ENCODE assay signal across 35 mouse cellular contexts in genomic region chr17:4736689-4737088, GRCm38 (mm10).
"Had no signal": no experiment of that assay in that cellular context is flagged by ENCODE, and none has a peak within 500 bp of the region (broad histone marks: within the 10 kb centered on the region; RNA-seq: fewer than 3 reads in every experiment).

No protein-coding gene starts in this region.

- H3K9ac ChIP-seq: heart, embryonic 12.5 days; heart, embryonic 13.5 days; heart, embryonic 15.5 days; hindbrain, embryonic 12.5 days; hindbrain, embryonic 13.5 days; hindbrain, embryonic 14.5 days; hindbrain, embryonic 15.5 days; intestine, embryonic 15.5 days; kidney, embryonic 15.5 days had no signal

- DNase-seq: heart, postnatal 10 days; heart, postnatal 14 days; heart, postnatal 36 days; heart, postnatal 4 days; kidney, adult 11 months; kidney, adult 18-20 months; kidney, adult 2 months; kidney, adult 8-10 months; kidney, adult 9 months; kidney, postnatal 10 days; kidney, postnatal 14 days; kidney, postnatal 25 days; kidney, postnatal 36 days; kidney, postnatal 4 days; layer of hippocampus, adult 9-11 months; layer of hippocampus, postnatal 36 days had no signal

- H3K4me2 ChIP-seq: heart, embryonic 11.5 days; heart, embryonic 12.5 days; heart, embryonic 13.5 days; heart, embryonic 15.5 days; hindbrain, embryonic 12.5 days; hindbrain, embryonic 13.5 days; hindbrain, embryonic 14.5 days; hindbrain, embryonic 15.5 days; intestine, embryonic 15.5 days; kidney, embryonic 15.5 days had no signal

- H3K4me3 ChIP-seq: heart, embryonic 10.5 days; heart, embryonic 12.5 days; heart, embryonic 13.5 days; heart, embryonic 15.5 days; hindbrain, embryonic 10.5 days; hindbrain, embryonic 12.5 days; hindbrain, embryonic 13.5 days; hindbrain, embryonic 15.5 days; intestine, embryonic 15.5 days; kidney, embryonic 15.5 days; layer of hippocampus, adult 2 months had no signal

- H3K36me3 ChIP-seq: heart, embryonic 10.5 days; heart, embryonic 12.5 days; heart, embryonic 13.5 days; heart, embryonic 15.5 days; hindbrain, embryonic 10.5 days; hindbrain, embryonic 12.5 days; hindbrain, embryonic 13.5 days; hindbrain, embryonic 15.5 days; intestine, embryonic 15.5 days; kidney, embryonic 15.5 days had no signal

- H3K27ac ChIP-seq: heart, embryonic 10.5 days; heart, embryonic 13.5 days; heart, embryonic 15.5 days; hindbrain, embryonic 10.5 days; hindbrain, embryonic 12.5 days; hindbrain, embryonic 13.5 days; hindbrain, embryonic 14.5 days; hindbrain, embryonic 15.5 days; hindbrain, postnatal 0 days; intestine, embryonic 15.5 days; kidney, embryonic 15.5 days; kidney, postnatal 0 days; layer of hippocampus, adult 2 months had no signal

- H3K9me3 ChIP-seq: heart, embryonic 10.5 days; heart, embryonic 12.5 days; heart, embryonic 13.5 days; heart, embryonic 15.5 days; hindbrain, embryonic 10.5 days; hindbrain, embryonic 12.5 days; hindbrain, embryonic 13.5 days; hindbrain, embryonic 15.5 days; intestine, embryonic 15.5 days; kidney, embryonic 15.5 days had no signal

- ATAC-seq: hindbrain, embryonic 16.5 days; hindbrain, postnatal 0 days; inflammation-experienced regulatory T-cells, adult 6 months; intestine, embryonic 15.5 days; intestine, embryonic 16.5 days; intestine, postnatal 0 days had no signal

- H3K27me3 ChIP-seq: heart, embryonic 12.5 days; heart, embryonic 15.5 days; hindbrain, embryonic 12.5 days; hindbrain, embryonic 13.5 days; hindbrain, embryonic 15.5 days; intestine, embryonic 15.5 days; kidney, embryonic 15.5 days had no signal
